Mouse (Mus musculus): ENCODE results near the gene Tpo.

Tpo gene

GRCm38 (mm10) chr12:30020447-30020846 is 112.0 kb downstream of the Tpo start:
- no peak for DNase-seq (ENCODE audit: extremely low read depth, low read depth)

GRCm38 (mm10) chr12:30017131-30017530 is 115.3 kb downstream of the Tpo start:
- no peak for DNase-seq (ENCODE audit: extremely low read depth, low read depth)

GRCm38 (mm10) chr12:30015501-30015900 is 116.9 kb downstream of the Tpo start:
- no peak for DNase-seq (ENCODE audit: extremely low read depth, low read depth)

- DNase-seq (ENCODE audit: extremely low read depth, low read depth), result no peak
Observed at GRCm38 (mm10) chr12:30008741-30009140, 123.7 kb downstream of the Tpo start.

GRCm38 (mm10) chr12:30006586-30006985 is 125.8 kb downstream of the Tpo start:
- DNase-seq (ENCODE audit: extremely low read depth, low read depth), result no peak
